Mouse (Mus musculus) liver, embryonic 15.5 days (tissue): ENCODE results near the gene Ccdc87. TPM values are rescaled to one million over a fixed set of nuclear protein-coding genes. Genes with fewer than 3 reads are reported as not detected.
A peak's percentile ranks its signal among the peaks of the same experiment; 100 is the strongest.

ENCODE experiments used
- ATAC-seq: fragments of 200-750 bp; cut with Nextera tagmentation; 2 replicates; pipeline ENCODE4 v1.8.0; 2017; ENCODE audit warnings: moderate number of reproducible peaks, mild to moderate bottlenecking, moderate library complexity; ENCODE audit not compliant: insufficient read depth
- H3K27ac ChIP-seq: fragments of 300-500 bp; sonication (generic); replicated peaks from 2 replicates; pipeline ENCODE4 v1.5.1; 2015; ENCODE audit warnings: mild to moderate bottlenecking, inconsistent platforms
- H3K27me3 ChIP-seq: fragments of 300-500 bp; sonication (generic); 2 replicates; pipeline ENCODE4 v1.6.1; 2015; ENCODE audit warnings: mild to moderate bottlenecking, inconsistent platforms
- H3K36me3 ChIP-seq: fragments of 300-500 bp; sonication (generic); replicated peaks from 2 replicates; pipeline ENCODE4 v1.6.1; 2015; ENCODE audit warnings: moderate library complexity, mild to moderate bottlenecking, inconsistent platforms
- H3K4me1 ChIP-seq: fragments of 300-500 bp; sonication (generic); replicated peaks from 2 replicates; pipeline ENCODE4 v1.6.1; 2015; ENCODE audit warnings: inconsistent platforms
- H3K4me2 ChIP-seq: fragments of 300-500 bp; sonication (generic); 2 replicates; pipeline ENCODE4 v1.6.1; 2015; ENCODE audit warnings: moderate library complexity, mild to moderate bottlenecking, inconsistent platforms
- H3K4me3 ChIP-seq: fragments of 300-500 bp; sonication (generic); replicated peaks from 2 replicates; pipeline ENCODE4 v1.5.1; 2015; ENCODE audit warnings: mild to moderate bottlenecking, inconsistent platforms
- H3K9ac ChIP-seq: fragments of 300-500 bp; sonication (generic); 2 replicates; pipeline ENCODE4 v1.6.1; 2015; ENCODE audit warnings: moderate library complexity, mild to moderate bottlenecking, inconsistent platforms
- H3K9me3 ChIP-seq: fragments of 300-500 bp; sonication (generic); replicated peaks from 2 replicates; pipeline ENCODE4 v1.6.1; 2016; ENCODE audit warnings: inconsistent platforms
- WGBS: fragments of 180-500 bp; shearing (Covaris S2); methylation state at CpG from one replicate; pipeline ENCODE4 v1.1.7; 2015; ENCODE audit warnings: mixed read lengths; ENCODE audit not compliant: insufficient replicate concordance; 5-methylcytosine and 5-hydroxymethylcytosine counted together
- polyA plus RNA-seq: library from polyadenylated mRNA; unstranded; fragments of >200 nt; fragmentation: Nextera tagmentation; extraction: Ambion mirVana; gene quantifications from 2 replicates; pipeline ENCODE4 v1.2.1, GENCODE M21; 2015

Gene Ccdc87
- polyA plus RNA-seq, 1 experiment from 2014 or later, result not detected

DNA sequence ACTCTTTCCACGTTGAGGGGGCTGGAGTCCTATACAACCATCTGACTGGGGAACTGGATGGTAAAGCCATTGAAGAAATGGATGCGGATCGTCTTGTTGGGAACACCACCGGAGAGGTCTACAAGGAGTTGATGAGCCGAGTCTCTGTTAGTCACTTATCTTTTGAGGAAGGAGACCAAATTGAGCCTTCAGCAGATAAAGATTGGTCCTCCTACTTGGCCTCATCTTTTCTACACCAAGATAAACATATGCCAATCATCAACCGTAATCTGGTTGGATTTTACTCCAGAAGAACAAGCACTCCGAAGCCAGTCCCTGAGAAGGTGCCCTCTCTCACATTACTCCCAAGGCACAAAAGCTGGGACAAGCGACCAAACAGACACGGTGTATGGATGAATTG is 1.7 kb downstream of the Ccdc87 start:
- Histone ChIP-seq H3K4me3 (no peak overlapping the region), H3K4me2 (no peak overlapping the region), H3K27ac (no peak overlapping the region), H3K9ac (no peak overlapping the region), H3K9me3 (no peaks in the 10 kb centered on the region), H3K27me3 (peaks cover 58% of the 10 kb centered on the region), H3K4me1 (peaks cover 40% of the 10 kb centered on the region), H3K36me3 (no peaks in the 10 kb centered on the region)
- ATAC-seq, result no peak
- WGBS, result 55% methylated on average over 9 of the region's 9 CpGs

DNA sequence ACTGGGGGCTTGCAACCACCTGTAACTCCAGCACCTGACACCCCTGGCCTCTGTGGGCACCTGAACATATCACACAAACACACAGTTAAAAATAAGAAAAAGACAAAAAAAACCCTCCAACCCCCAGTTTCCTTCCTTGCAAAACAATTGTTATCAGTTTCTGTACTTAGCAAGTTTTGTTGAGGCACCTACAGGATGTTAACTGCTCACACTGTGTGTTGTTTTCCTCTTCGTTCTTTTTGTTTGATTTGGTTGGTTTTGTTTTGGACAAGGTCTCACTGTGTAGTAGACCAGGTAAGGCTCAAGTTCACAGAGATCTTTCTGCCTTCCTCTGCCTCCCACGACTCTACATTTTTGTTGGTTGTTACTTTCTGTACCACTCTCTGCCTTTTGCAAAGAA is 3.4 kb downstream of the Ccdc87 start:
- Histone ChIP-seq H3K4me1 (peaks cover 31% of the 10 kb centered on the region), H3K4me2 (no peak overlapping the region), H3K27me3 (peaks cover 72% of the 10 kb centered on the region), H3K36me3 (no peaks in the 10 kb centered on the region), H3K9me3 (no peaks in the 10 kb centered on the region), H3K27ac (no peak overlapping the region), H3K9ac (no peak overlapping the region), H3K4me3 (no peak overlapping the region)
- no peak for ATAC-seq
- WGBS, result 40% methylated on average over 2 of the region's 2 CpGs

DNA sequence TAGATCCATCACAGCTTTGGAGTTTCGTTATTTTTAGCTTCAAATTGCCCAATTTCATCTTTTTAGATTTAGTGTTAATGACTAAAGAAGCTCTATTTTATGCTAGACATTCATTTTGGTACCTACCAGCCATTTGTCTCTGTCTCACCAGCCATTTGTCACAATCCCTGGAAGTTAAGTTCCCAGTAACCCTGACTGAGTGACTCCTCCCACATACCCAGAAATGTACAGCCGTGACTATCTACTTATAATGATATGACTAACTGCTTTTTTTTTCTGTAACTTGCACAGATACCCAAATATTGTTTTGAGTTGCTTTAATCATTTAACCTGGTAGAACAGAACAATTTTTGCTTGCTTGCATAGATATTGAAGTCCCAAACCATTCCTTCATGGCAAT is 6.7 kb downstream of the Ccdc87 start:
- Histone ChIP-seq H3K36me3 (no peaks in the 10 kb centered on the region), H3K9me3 (no peaks in the 10 kb centered on the region), H3K4me1 (peaks cover under 1% of the 10 kb centered on the region), H3K27ac (no peak overlapping the region), H3K9ac (no peak overlapping the region), H3K27me3 (peaks cover 86% of the 10 kb centered on the region), H3K4me3 (no peak overlapping the region), H3K4me2 (no peak overlapping the region)
- no peak for ATAC-seq
- WGBS, result 39% methylated on average over 2 of the region's 2 CpGs

DNA sequence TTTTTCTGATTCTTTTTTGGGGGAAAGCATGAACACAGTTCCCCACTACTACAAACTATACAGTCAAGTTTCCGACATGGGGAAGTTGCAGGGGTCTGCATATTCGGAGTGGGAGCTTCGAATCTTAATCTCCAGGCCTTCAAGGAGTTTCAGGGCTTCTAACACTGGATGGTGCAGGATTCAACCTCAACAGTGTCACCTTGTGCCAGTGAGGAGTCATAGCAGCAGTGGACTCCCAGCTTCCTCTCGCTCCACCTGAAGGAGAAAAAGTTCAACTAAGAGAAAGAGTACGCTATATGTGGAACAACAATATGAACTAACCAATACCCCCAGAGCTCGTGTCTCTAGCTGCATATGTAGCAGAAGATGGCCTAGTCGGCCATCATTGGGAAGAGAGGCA is 8.3 kb downstream of the Ccdc87 start:
- Histone ChIP-seq H3K4me3 (no peak overlapping the region), H3K9me3 (no peaks in the 10 kb centered on the region), H3K27ac (no peak overlapping the region), H3K27me3 (peaks cover 84% of the 10 kb centered on the region), H3K4me2 (no peak overlapping the region), H3K4me1 (no peaks in the 10 kb centered on the region; the same call in 1 of the 2 replicates), H3K36me3 (no peaks in the 10 kb centered on the region), H3K9ac (no peak overlapping the region)
- ATAC-seq, result no peak
- 22% methylated on average over 7 of the region's 7 CpGs for WGBS

DNA sequence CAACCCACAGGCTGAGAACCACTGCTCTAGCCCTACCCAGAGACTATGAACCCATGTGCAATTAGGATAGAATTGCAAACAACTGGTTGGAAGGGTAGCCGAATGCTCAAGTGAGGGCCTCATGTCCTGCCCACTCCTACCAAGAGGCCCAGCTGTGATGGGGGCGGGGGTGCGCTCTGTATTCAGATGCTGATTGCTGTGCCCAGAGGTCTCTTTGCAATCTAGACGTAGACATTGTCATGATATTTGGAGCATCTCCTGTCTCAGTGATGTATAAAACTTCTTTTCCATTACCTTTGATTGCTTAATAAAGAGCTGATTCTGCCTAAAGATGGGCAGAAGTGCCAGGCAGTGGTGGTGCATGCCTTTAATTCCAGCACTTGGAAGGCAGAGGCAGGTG is 10.6 kb downstream of the Ccdc87 start:
- 56% methylated on average over 4 of the region's 4 CpGs for WGBS
- no peak for ATAC-seq
- H3K4me3 ChIP-seq, result no peak overlapping the region
- H3K9ac ChIP-seq, result no peak overlapping the region
- H3K36me3 ChIP-seq, result no peaks in the 10 kb centered on the region
- H3K27ac ChIP-seq, result no peak overlapping the region
- H3K9me3 ChIP-seq, result no peaks in the 10 kb centered on the region
- peaks cover 4% of the 10 kb centered on the region for H3K4me1 ChIP-seq
- peaks cover 85% of the 10 kb centered on the region for H3K27me3 ChIP-seq
- no peak overlapping the region for H3K4me2 ChIP-seq

DNA sequence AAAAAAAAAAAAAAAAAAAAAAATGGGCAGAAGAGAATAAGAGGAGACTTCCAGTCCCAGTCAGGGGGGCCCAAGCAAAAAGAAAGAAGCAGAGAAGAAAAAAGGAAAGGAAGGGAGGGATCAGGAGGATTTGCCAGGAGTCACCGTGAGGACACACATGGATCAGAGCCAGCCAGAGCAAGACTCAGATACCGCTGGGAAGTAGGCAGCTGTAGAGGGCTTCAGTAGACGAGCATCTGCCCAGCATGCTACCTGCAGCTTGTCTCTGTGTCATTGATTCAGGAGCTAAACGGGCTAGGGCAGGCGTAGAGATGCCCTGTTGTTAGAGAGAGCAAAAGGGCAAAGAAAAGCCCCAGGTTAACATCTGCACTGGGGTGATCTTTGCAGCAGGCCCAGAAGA is 11.1 kb downstream of the Ccdc87 start:
- Histone ChIP-seq H3K9ac (no peak overlapping the region), H3K4me3 (no peak overlapping the region), H3K27me3 (peaks cover 87% of the 10 kb centered on the region), H3K4me1 (peaks cover 9% of the 10 kb centered on the region), H3K4me2 (no peak overlapping the region), H3K27ac (no peak overlapping the region), H3K9me3 (no peaks in the 10 kb centered on the region), H3K36me3 (no peaks in the 10 kb centered on the region)
- 50% methylated on average over 5 of the region's 5 CpGs for WGBS
- ATAC-seq, result no peak

DNA sequence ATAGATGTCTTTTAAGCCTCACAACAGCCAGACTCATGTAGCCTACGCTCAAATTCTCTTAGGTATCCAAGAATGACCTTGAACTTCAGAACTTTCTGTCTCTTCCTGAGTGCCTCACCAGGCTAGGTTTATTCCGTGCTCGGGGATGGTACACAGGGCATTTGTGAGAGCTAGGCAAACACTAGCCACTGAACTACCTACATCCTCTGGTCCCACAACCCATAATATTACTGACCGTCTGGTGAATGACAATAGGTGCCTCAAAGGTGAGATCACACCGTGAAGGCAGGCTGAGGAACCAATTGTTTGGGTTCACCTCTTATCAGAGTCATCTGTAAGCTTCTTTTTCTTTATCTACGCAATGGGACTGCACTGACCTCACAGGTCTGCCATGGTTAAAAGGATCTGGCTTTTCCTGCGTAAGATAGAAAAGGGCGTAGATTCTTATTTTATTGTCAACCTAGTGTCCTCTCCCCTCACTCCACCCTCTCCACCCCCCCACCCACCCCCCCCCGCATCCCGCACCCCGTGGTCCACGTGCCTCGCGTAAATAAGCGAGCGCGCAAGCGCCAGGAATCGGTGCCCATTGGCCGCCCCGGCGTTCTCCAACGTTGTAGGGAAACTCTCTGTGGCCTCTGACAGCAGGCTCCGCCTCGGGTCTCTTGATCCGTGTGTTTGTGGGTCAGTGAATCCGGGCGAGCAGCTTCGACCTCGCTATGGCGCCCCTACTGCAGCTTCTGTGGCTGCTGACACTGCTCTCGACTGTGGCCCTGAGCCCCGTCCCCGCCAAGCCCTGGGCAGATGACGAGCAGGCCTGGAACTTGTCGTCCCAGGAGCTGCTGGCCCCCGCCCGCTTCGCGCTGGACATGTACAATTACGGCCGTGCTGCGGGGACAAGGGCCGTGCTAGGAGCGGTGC is 15.6 kb downstream of the Ccdc87 start, which contains the start of gene Ctsf:
TSS of gene Ctsf (plus strand) at position 579 of the 918 bp plus-strand sequence.
- Histone ChIP-seq H3K9me3 (no peaks in the 10 kb centered on the region), H3K4me1 (peaks cover 48% of the 10 kb centered on the region), H3K27ac (no peak within 1 kb of the TSS; the same call in 1 of the 2 replicates), H3K36me3 (no peaks in the 10 kb centered on the region), H3K4me3 (peak within 1 kb of the TSS; percentile 62), H3K9ac (peak within 1 kb of the TSS; percentile 57), H3K27me3 (peaks cover 77% of the 10 kb centered on the region), H3K4me2 (peak within 1 kb of the TSS; percentile 88)
- no peak for ATAC-seq
- WGBS, result 5% methylated on average over 45 of the region's 45 CpGs

DNA sequence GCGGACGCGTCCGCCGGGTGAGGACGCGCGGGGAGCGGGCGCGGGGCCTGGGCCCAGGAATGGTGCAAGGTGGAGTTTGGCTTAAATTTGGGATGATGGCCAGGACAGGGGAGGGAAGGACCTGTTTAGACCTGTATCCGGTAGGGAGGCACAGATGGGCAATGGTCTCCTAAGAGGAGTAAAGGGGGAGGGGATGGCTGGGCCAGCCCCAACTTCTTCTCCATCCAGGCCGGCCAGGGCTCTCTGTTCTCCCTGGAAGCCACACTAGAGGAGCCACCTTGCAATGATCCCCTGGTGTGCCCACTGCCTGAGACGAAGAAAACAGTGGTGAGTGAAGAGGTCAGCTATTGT is 16.3 kb downstream of the Ccdc87 start:
- WGBS, result 5% methylated on average over 14 of the region's 14 CpGs
- no peak overlapping the region; the same call in 1 of the 2 replicates for H3K27ac ChIP-seq
- H3K4me3 ChIP-seq, result peak overlapping the region; percentile 62
- no peak for ATAC-seq
- H3K9ac ChIP-seq, result peak overlapping the region; percentile 57
- H3K4me2 ChIP-seq, result peak overlapping the region; percentile 88
- peaks cover 72% of the 10 kb centered on the region for H3K27me3 ChIP-seq
- peaks cover 54% of the 10 kb centered on the region for H3K4me1 ChIP-seq
- no peaks in the 10 kb centered on the region for H3K9me3 ChIP-seq
- no peaks in the 10 kb centered on the region for H3K36me3 ChIP-seq

DNA sequence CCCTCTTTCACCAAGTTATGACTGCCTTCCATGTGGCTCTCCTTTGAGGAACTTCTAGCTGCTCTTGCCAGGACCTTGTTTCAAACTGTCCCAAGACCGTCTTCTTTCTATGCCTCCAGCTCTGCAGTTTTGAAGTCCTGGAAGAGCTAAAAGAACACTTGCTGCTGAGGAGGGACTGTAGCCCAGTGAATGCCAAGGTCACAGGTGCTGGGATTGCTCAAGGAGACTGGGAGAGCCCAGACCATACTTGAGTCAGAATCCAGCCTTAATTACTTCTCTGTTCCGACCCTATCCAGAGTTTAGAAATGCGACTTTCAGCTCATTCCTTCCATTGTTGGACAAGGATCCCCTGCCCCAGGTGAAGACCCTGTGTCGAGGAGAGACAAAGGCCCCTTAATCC is 16.8 kb downstream of the Ccdc87 start:
- peak overlapping the region; percentile 88 for H3K4me2 ChIP-seq
- ATAC-seq, result no peak
- no peaks in the 10 kb centered on the region for H3K9me3 ChIP-seq
- H3K4me3 ChIP-seq, result peak overlapping the region; percentile 62
- peaks cover 59% of the 10 kb centered on the region for H3K4me1 ChIP-seq
- no peak overlapping the region for H3K9ac ChIP-seq
- WGBS, result 65% methylated on average over 4 of the region's 4 CpGs
- no peaks in the 10 kb centered on the region for H3K36me3 ChIP-seq
- peaks cover 67% of the 10 kb centered on the region for H3K27me3 ChIP-seq
- H3K27ac ChIP-seq, result no peak overlapping the region

DNA sequence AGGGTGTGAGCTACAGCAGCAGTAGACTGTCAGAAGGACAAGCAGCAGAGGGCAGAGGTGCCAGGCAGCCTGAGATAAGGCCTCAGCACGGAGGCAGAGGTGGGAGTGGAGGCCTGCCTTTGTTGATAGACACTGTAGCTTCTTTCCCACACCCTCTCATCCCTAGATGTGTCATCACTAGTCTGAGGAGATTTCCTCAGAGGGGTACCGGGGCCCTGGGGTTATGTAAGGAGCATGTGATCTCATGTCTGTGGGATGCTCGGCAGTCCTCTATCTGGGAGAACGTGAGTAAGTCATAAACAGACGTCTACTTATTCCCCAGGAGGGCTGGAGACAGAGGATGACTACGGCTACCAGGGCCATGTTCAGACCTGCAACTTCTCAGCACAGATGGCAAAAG is 19.9 kb downstream of the Ccdc87 start:
- H3K4me2 ChIP-seq, result peak overlapping the region; percentile 66
- H3K9me3 ChIP-seq, result no peaks in the 10 kb centered on the region
- H3K9ac ChIP-seq, result peak overlapping the region; percentile 56
- H3K27ac ChIP-seq, result peak overlapping the region; percentile 92
- no peaks in the 10 kb centered on the region for H3K36me3 ChIP-seq
- 28% methylated on average over 6 of the region's 6 CpGs for WGBS
- peaks cover 71% of the 10 kb centered on the region for H3K27me3 ChIP-seq
- H3K4me1 ChIP-seq, result peaks cover 59% of the 10 kb centered on the region
- ATAC-seq, result peak; percentile 99
- H3K4me3 ChIP-seq, result peak overlapping the region; percentile 41

DNA sequence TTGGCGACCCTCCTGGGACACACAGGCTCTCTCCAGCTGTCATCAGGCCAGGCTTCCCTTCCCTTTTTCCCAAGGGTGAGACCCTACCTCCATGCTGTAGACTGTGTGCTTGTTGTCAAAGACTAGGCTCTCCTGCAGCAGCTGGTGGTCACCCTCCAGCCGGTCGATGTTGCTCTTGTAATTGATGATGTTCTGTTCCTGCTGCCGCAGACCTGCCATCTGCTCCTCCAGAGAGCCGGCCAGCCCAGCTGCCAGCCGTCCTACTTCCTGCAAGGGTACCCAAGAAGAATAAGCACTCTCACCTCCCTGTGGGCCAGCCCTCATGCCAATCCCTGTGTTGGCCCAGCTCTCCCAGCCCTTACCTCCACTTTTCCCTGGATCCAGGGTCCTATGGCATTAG is 23.9 kb downstream of the Ccdc87 start:
- Histone ChIP-seq H3K4me2 (no peak overlapping the region), H3K9ac (no peak overlapping the region), H3K36me3 (no peaks in the 10 kb centered on the region), H3K27me3 (peaks cover 68% of the 10 kb centered on the region), H3K4me1 (peaks cover 41% of the 10 kb centered on the region), H3K4me3 (no peak overlapping the region), H3K9me3 (no peaks in the 10 kb centered on the region), H3K27ac (no peak overlapping the region)
- 68% methylated on average over 6 of the region's 6 CpGs for WGBS
- no peak for ATAC-seq
